Mouse (Mus musculus) embryo, embryonic 11 days (tissue): ENCODE measurements around the gene Gjb5.

ENCODE experiments used
- DNase-seq: peaks from one replicate; pipeline ENCODE4 v3.0.0-alpha.2; 2015

The Gjb5 gene

DNA sequence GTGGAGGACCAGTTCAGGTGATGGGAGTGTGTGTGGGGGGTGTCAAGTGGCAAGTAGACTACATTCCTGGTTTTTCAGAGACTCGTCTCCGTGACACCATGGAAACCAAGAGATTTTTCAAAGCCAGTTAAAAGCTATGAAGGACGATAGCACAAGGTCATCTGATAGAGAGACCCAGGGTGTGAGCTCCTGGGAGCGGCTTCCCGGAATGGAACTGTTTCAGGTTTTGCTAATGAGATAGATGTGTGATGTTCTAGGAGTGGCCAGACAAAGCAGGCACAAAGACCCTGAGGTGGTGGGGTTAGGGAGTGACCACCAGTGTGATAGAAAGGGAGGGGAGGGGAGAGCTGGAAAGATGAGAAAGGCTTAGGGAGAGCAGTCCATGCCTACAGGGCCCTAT is 13.0 kb downstream of the Gjb5 start:
- no peak for DNase-seq

DNA sequence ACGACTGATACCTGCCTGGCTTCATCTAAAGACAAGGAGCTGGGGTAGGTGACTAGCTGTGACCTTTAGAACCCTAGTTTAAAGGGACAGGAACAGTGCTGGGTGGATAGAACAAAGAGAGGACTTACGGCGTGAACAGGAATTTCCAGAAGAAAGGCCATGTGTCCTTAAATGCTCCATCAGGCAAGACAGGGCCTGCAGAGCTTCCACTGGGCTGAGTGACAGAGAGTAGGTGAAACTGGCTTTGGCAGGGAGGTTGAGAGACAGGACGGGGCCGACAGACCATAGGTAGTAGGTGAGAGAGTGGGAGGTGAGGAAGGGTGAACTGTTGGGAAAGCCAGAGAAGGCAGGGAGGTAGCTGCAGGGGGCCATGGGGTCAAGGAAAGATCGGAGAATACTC is 16.6 kb downstream of the Gjb5 start:
- no peak for DNase-seq

- DNase-seq, result no peak
Observed at GRCm38 (mm10) chr4:127337668-127338067, 20.3 kb downstream of the Gjb5 start.

DNA sequence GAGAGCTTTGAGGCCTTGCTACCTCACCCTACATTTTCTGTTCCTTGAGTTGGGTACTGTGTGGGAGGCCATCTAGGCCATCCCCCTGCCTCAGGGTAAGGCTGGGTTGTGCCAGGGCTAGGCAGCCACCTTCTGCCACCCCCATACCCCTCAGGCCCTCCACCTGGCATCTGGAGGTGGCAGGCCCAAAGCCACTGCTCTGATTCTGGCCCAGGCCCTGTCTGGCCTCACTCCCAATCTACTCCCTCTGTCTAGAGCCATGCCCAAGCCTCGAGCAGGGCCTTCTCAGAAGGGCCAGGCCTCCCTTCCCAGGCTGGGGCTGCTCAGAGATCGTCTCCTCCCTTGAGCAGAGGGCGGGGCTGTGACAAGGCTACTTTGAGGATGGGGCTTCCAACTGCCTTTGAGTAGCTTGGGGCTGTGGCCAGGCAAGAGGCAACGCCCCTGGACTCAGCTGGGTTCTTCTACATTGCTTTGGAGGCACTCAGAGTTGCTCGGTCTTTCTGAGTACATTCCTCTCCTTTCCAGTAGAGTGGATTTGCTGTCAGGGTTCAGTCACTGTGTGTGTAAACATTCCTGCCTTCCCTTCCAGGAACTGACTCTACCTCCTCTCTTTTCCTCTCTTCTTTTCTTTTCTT is 23.0 kb downstream of the Gjb5 start:
- no peak for DNase-seq

- no peak for DNase-seq
Observed at GRCm38 (mm10) chr4:127331171-127331570, 26.8 kb downstream of the Gjb5 start.

GRCm38 (mm10) chr4:127330181-127331100 is 27.5 kb downstream of the Gjb5 start, which contains the start of gene Gjb3:
TSS of gene Gjb3 (minus strand) at chr4:127330844.
- peak; percentile 44 for DNase-seq

DNA sequence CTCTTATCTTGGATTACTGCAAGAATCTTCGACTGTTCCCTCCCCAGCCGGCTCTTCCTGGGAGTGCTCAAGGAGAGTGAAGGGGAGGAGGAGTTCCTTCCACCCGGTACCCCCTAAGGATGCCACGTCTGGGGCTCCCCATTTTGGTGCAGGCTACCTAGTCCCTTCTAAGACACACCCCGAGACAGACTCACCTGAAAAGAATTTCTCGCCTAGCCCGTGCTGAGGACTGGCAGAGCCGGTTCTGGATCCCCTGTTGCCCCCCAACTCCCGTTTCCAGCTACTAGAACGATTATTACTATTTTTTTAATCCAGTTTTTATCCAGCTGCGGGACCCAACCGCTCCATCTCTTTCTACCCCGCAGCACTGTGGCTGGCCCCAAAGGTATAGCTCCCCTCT is 28.2 kb downstream of the Gjb5 start:
- no peak for DNase-seq

DNA sequence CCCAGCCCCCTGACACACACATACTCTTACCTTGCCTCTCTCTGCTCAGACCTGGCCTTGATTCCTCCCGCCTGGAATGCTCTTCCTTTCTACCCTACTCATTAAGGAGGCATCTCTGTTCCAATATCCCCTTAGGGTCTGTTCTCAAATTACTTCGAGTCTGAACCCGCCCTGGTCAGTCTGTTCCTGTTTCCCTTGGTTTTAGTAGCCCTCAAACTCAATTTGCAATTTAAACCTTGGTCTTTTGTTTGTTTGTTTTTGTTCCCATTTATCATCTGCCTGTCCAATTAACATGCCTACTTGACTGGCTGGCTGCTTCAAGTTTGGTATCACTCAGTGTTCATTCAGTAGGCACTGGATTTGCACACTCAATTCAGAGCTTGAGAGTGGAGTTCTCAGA is 28.9 kb downstream of the Gjb5 start:
- DNase-seq, result no peak

DNA sequence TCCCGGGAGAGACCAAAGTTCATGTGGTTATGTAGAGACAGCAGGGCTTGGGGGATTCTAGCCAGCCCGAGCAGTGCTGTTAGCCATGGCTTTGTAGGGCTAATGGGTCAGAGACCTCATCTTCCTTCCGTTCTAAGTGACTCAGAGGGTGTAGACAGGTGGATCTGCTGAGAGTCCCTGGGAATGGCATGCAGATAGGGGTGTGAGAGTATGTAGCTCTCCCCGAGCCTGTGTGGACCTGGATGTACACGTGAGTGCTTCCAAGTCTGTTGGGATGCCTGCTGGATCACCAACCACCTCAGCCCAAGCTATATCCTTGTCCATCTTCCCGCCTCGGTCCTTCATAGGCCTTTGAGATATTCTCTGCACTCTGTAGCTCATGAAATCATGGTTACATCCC is 29.6 kb downstream of the Gjb5 start:
- DNase-seq, result no peak

DNA sequence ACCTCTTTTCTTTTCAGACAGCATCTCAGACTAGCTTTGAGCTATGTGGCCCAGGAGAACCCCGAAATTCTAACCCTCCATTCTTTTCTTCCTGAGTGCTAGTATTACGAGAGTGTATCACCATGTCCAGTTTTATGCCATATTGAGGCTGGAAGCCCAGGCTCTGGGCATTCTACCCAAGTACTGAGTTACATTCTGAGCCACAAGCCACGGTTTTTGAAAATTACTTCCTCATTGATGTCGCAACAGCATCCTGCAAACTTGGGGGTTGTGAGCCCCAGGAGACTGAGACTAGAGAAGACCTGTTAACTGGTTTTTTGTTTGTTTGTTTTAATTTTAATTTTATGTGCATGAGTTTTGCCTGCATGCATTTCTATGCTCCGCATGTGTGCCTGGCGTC is 30.2 kb downstream of the Gjb5 start:
- no peak for DNase-seq

- no peak for DNase-seq
Observed at GRCm38 (mm10) chr4:127327258-127327657, 30.7 kb downstream of the Gjb5 start.

GRCm38 (mm10) chr4:127325276-127325675 is 32.7 kb downstream of the Gjb5 start:
- no peak for DNase-seq

DNA sequence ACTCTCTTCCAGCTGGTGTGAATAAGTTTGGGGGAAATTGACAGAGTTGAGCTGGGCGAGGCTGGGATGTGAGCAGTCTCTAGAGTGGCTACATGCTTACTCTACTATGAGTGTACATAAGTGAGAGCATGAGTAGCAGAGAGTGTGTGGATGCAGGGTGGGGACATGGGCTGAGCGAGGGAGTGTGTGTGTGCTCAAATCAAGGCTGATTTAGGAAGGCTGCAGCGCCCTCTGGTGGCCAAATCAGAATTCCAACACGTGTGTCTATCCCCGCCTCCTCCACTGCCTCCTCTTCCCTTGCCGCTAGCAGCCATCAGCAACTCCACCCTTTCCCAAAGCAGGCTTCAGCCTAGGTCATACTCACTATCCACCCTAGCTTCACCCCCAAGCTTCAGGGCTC is 33.2 kb downstream of the Gjb5 start:
- DNase-seq, result peak; percentile 93

- no peak for DNase-seq
Observed at GRCm38 (mm10) chr4:127324296-127324695, 33.7 kb downstream of the Gjb5 start.

DNA sequence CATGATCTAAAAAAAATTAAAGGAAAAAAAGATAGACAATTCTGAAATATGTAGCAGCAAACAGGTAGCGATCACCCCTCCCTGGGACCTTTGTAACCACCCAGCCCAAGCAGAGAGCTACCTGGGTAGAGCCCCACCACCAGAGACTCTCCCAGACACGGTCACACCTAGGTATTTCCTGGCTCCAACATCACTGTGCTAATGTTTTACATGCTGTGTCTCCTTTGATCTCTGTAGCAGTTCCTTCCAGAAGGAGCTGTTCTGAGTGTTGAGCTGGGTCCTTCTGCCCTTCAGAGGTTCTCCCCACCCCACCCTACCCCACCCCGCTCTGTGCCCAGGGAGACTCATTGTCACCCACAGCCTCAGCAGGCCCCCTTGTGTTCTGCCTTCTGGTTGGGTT is 34.3 kb downstream of the Gjb5 start:
- DNase-seq, result no peak

DNA sequence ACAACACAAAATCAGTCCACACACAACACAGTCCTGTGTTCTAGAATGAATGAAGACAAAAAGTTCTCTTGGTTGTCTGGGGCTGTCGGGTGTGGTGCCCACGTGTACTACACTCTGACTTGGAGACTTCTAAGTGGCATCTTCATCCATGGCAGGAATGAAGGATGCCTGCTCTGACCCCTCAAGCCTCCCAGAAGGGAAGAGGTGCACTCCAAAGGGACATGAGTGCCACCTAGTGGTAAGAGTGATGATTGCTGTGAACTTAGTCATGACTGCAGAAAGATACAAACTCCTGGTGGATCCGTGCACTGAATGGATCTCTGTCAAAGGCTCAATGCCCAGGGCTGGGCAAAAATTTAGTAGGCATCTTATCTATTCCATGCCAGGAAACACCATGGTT is 38.4 kb downstream of the Gjb5 start:
- peak; percentile 87 for DNase-seq

GRCm38 (mm10) chr4:127317143-127317542 is 40.8 kb downstream of the Gjb5 start:
- no peak for DNase-seq

GRCm38 (mm10) chr4:127315753-127316152 is 42.2 kb downstream of the Gjb5 start:
- no peak for DNase-seq

- DNase-seq, result no peak
Observed at GRCm38 (mm10) chr4:127314585-127314984, 43.4 kb downstream of the Gjb5 start.

DNA sequence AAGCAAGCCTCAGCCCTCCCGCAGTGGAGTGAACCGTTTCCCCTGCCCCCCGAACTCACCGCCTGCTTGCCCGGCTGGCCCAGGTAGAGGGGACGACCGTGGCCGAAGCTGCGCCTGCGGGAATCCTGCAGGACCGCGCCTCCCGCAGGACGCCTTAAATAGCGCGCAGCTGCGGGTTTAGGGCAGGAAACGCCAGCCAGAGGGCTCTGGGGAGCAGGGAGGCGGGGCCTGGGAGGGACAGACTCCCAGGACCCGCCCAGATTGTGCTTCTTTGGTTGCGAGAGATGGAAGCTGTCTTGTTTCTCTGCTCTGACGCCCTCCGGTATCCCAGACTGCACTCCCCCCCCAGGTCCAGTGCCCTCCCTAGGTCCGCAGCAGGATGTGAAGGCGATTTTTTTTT is 44.1 kb downstream of the Gjb5 start, which contains the start of gene Gja4:
Gene Gja4 (minus strand): TSS at position 179 of the 400 bp plus-strand sequence.
- peak; percentile 92 for DNase-seq

DNA sequence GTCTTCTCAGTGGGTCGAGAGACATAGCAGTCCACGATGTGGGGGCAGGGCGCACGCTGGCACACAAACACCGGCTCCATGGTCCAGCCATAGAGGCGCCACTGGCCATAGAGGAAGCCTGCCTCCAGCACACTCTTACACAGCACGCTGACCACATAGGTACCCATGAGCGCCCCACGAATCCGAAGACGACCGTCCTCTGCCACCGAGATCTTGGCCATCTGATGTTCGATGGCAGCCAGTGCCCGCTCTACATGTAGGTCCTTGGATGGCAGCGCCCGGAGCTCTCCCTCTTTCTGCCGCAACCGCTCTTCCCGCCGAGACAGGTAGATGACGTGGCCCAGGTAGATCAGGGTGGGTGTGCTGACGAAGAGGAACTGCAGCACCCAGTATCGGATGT is 45.6 kb downstream of the Gjb5 start:
- no peak for DNase-seq

GRCm38 (mm10) chr4:127311561-127311960 is 46.4 kb downstream of the Gjb5 start:
- no peak for DNase-seq

DNA sequence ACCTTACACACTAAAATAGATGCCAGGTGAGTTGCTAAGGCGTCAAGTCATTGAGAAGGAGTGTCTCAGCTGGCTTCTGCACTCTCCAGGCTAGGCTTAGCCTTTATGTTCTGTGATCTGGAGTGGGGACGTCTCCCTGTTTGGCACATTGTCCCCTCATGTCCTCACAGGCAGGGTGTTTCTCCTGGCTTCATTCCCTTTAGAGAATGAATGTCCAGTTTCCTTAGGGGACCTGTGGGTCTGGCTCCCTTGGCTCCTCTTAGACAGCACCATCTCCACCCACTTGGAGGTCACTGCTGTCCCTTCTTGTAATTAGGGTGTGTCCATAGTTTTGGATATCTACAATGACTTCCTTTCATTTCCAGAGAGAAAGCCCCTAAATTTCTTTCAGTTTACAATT is 51.1 kb downstream of the Gjb5 start:
- no peak for DNase-seq
